Mouse (Mus musculus): ENCODE data around the gene Dyrk4.

DNA sequence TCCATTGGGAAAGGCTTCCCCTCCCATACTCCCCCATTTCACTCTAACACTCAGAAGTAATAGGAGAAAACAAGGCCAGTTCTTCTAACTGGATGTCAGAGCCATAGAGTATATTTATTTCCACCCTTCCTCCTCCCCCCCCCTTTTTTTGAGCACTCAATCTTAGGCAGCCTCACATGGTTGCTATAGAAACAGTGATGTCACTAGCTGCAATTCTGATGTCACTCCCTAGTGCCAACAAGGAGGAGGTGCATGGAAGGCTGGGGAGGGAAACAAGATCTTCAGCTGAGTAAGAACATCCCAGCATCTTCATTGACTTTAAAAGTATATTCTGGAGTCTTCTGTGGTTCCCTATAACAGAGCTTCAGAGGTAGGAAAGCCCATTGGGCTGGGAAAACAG is 68.8 kb downstream of the Dyrk4 start, which contains the start of gene Akap3:
- TF ChIP-seq EP300 (IDR thresholded peaks at IDR 0.05; ENCODE audit: low read depth) (no peak), CTCF (IDR thresholded peaks at IDR 0.05; ENCODE audit: low read depth) (no peak)
